Mouse (Mus musculus): ENCODE data around the gene Amfr. TPM values are rescaled to one million over a fixed set of nuclear protein-coding genes. Genes with fewer than 3 reads are reported as not detected.
A peak's percentile ranks its signal among the peaks of the same experiment; 100 is the strongest.

The Amfr gene
- total RNA-seq, 1 experiment from 2014 or later = 89.3 TPM

- no peak for ATAC-seq (replicated peaks; ENCODE audit: insufficient number of reproducible peaks, low FRiP score, low TSS enrichment, poor library complexity, severe bottlenecking)
Observed at GRCm38 (mm10) chr8:93945781-93946180, 66.9 kb downstream of the Amfr start.

DNA sequence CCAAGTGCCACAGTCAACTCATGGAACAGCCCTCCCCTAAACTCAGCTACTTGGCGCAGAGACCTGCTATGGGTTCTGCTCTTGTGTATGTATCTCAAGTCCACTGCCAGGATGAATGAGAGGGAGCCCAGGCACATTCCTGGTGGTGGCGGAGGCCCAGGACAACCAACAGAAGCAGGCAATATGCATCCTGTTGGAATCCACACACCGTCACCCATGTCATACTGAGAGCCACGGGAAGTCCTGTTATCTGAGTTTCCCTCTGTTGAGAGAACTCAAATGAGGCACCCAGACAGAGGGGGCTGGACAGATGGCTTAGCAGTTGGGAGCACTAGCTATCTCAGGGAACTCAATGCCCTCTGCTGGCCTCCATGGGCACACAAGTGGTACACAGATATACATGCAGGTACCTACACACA, 71.0 kb downstream of the Amfr start:
- no peak for ATAC-seq (replicated peaks; ENCODE audit: insufficient number of reproducible peaks, low FRiP score, low TSS enrichment, poor library complexity, severe bottlenecking)

- no peak for ATAC-seq (replicated peaks; ENCODE audit: insufficient number of reproducible peaks, low FRiP score, low TSS enrichment, poor library complexity, severe bottlenecking)
Observed at GRCm38 (mm10) chr8:93940542-93941423, 71.9 kb downstream of the Amfr start.

- no peak for ATAC-seq (replicated peaks; ENCODE audit: insufficient number of reproducible peaks, low FRiP score, low TSS enrichment, poor library complexity, severe bottlenecking)
Observed at GRCm38 (mm10) chr8:93938193-93938592, 74.4 kb downstream of the Amfr start.

- ATAC-seq (replicated peaks; ENCODE audit: insufficient number of reproducible peaks, low FRiP score, low TSS enrichment, poor library complexity, severe bottlenecking) = no peak
Observed at GRCm38 (mm10) chr8:93933288-93933687, 79.4 kb downstream of the Amfr start.

DNA sequence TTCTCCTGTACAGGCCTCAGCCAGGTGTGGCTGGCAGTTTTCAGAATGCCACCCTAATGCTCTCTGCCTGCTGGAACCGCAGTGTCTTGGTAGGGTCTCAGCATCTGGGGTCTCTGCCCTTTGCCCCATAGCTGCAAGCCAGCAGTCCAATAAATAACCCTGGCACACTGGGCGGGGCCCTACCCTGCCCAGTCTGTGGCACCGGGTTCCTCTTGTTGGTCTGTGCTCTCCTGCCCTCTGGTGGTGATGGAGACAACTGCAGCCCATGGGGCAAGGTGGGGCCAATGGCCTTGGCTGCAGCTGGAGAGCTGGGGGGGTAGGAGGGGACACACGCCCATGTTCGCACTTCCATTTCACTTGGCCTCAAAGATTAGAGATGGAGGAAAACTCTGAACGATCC, 79.8 kb downstream of the Amfr start:
- ATAC-seq (replicated peaks; ENCODE audit: insufficient number of reproducible peaks, low FRiP score, low TSS enrichment, poor library complexity, severe bottlenecking) = peak; percentile 89

GRCm38 (mm10) chr8:93931336-93931735, 81.3 kb downstream of the Amfr start:
- ATAC-seq (replicated peaks; ENCODE audit: insufficient number of reproducible peaks, low FRiP score, low TSS enrichment, poor library complexity, severe bottlenecking) = no peak

- ATAC-seq (replicated peaks; ENCODE audit: insufficient number of reproducible peaks, low FRiP score, low TSS enrichment, poor library complexity, severe bottlenecking) = no peak
Observed at GRCm38 (mm10) chr8:93929233-93929632, 83.4 kb downstream of the Amfr start.

GRCm38 (mm10) chr8:93925513-93925912, 87.1 kb downstream of the Amfr start:
- no peak for ATAC-seq (replicated peaks; ENCODE audit: insufficient number of reproducible peaks, low FRiP score, low TSS enrichment, poor library complexity, severe bottlenecking)

DNA sequence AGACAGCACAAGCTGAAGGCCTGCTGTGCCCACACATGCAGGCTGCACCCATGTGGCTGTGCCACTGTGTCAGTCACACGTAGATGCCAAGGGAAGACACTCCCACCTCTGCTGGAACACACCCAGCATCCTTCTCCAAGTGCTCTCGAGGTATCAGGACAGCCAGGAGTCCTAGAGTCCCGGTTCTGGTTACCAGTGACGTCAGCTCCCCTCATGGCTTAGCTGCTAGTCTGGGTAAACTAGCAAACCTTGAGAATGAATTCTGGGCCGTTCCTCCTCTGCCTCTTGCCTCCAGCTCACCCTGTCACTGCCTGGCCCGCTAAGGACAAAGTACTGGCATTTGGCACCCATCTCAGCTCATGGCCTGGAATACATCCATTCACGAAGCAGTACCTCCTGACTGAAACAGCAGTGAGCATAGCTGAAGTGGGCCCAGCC, 88.7 kb downstream of the Amfr start:
- no peak for ATAC-seq (replicated peaks; ENCODE audit: insufficient number of reproducible peaks, low FRiP score, low TSS enrichment, poor library complexity, severe bottlenecking)

Other genes with a start within 250 kb of the Amfr start
- gene Gnao1, start 202.9 kb downstream of the Amfr start, total RNA-seq (2017) = 0.48 TPM in 1 of 3 replicates, not detected in the others
- gene Nudt21, start 24.2 kb upstream of the Amfr start, total RNA-seq (2017) = 26.2 to 62.8 TPM (median 37.7 TPM) in 3 replicates
- gene Ogfod1, start 24.4 kb upstream of the Amfr start, total RNA-seq (2017) = 7.3 to 9.5 TPM (median 7.8 TPM) in 3 replicates
- 6.9 to 11.8 TPM (median 11.4 TPM) in 3 replicates for gene Bbs2, start 86.1 kb upstream of the Amfr start, total RNA-seq (2017)
- not detected in 3 replicates for gene Mt4, start 124.4 kb upstream of the Amfr start, total RNA-seq (2017)
- gene Mt3, start 139.8 kb upstream of the Amfr start, total RNA-seq (2017) = not detected in 3 replicates
- gene Mt2, start 159.8 kb upstream of the Amfr start, total RNA-seq (2017) = 3.1 TPM in 1 of 3 replicates, not detected in the others
- gene Mt1, start 166.2 kb upstream of the Amfr start, total RNA-seq (2017) = 7.1 to 8.5 TPM (median 8.2 TPM) in 3 replicates
- gene Nup93, start 201.7 kb upstream of the Amfr start, total RNA-seq (2017) = 11.8 to 21.1 TPM (median 12.5 TPM) in 3 replicates